Mouse (Mus musculus) retina, postnatal 1 day (tissue): ENCODE measurements around the gene Abo.
"Not testable (repeated sequence)": the region's sequence is repeated elsewhere in the genome, so short reads cannot be mapped to it uniquely, and the experiment has no call there.

Experiments
- DNase-seq: peaks from one replicate; pipeline ENCODE4 v3.0.0-alpha.2; 2012

Abo gene

GRCm38 (mm10) chr2:26864879-26865278, at the start of gene Abo:
Abo (minus strand) TSS chr2:26864979.
- no peak for DNase-seq

DNA sequence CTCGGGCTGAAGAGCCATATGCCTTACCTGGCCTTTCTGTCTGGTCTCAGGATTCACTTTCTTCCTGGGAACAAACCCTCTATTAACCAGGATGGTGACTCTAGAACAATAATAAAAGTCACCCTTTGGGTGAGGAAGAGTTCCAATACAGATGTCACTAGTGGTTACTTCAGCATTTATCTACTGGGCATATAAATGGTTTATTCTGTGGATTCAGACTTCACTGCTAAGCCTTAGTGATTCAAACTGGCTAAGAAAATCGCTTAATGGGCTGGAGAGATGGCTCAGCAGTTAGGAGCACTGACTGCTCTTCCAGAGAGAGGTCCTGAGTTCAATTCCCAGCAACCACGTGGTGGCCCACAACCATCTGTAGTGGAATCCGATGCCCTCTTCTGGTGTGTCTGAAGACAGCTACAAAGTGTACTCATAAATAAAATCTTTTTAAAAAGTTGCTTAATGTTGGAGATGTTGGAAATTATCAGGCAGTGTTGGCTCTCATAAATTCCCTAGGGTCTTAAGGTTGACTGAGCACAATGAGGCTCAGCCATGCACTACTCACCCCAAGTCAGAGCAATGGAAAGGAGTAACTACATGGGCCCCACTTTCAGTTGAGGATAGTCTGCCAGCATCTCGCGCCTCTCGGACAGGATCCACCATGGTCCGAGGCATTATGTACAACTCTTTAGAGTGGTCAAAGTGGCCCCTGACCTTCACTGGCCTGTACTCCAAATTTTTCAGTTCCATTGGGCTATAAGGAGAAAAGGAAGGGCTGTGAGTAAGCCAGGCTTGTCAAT, 49.6 kb upstream of the Abo start:
- no peak for DNase-seq

DNA sequence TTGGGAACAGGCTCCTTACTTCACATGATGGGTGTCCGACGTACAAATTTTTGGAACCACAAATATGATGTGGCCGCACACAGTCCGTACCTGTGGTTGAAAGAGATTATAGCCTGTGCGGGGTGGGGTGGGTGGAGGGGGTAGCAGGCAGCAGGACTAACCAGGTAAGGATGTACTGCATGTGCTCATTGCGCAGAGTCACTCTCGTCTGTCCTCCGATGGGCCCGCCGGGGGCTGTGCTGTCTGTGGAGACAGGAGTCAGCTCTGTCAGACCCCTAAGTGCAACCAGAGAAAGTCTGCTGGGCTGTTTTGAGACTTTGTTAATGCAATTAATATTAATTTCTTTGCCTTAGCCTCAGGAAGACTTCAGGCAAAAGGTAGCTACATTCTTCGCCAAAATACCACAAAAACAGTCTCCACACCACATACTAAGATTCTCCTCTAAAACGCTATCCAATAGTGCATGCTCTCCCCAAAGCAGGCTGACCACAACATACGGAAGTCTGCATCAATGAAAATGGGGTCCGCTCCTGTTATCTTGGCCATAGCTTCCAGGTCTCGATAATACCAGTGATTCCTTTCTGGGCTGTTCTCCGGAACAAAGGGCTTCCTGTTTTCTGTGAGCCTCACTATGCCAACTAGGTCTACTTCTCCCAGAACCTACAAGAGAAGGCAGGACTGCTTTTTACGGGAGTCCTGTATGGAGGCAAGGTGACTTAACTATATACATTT, 48.8 kb upstream of the Abo start:
- no peak for DNase-seq

GRCm38 (mm10) chr2:26912253-26912770, 47.5 kb upstream of the Abo start:
- no peak for DNase-seq

DNA sequence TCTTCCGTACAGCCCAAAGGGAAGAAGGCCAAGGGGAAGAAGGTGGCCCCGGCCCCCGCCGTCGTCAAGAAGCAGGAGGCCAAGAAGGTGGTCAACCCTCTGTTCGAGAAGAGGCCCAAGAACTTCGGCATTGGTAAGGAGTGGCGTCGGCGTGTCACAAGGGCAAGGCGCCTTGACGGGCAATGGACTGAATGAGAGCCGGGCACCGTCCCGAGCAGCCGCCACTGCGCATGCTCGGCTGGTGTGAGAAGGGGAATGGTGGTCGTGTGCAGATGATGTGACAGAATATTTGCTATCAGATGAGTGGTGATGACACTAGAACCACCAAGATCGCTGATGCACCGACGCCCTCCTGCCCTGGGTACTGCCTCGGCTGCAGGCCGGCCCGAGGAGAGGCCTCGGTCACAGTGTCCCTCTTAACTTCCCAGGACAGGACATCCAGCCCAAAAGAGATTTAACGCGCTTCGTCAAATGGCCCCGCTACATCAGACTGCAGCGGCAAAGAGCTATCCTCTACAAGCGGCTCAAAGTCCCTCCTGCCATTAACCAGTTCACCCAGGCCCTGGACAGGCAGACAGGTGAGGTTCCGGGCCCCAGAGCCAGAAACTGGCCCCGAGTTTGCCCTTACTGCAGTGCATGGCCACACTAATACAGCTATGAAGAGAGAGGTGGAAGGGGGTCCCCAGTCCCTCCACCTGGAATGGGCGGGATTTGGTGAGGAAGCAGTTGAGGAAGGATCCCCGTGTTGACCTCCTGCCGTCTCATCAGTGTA, 46.4 kb upstream of the Abo start:
- peak; percentile 87 for DNase-seq

DNA sequence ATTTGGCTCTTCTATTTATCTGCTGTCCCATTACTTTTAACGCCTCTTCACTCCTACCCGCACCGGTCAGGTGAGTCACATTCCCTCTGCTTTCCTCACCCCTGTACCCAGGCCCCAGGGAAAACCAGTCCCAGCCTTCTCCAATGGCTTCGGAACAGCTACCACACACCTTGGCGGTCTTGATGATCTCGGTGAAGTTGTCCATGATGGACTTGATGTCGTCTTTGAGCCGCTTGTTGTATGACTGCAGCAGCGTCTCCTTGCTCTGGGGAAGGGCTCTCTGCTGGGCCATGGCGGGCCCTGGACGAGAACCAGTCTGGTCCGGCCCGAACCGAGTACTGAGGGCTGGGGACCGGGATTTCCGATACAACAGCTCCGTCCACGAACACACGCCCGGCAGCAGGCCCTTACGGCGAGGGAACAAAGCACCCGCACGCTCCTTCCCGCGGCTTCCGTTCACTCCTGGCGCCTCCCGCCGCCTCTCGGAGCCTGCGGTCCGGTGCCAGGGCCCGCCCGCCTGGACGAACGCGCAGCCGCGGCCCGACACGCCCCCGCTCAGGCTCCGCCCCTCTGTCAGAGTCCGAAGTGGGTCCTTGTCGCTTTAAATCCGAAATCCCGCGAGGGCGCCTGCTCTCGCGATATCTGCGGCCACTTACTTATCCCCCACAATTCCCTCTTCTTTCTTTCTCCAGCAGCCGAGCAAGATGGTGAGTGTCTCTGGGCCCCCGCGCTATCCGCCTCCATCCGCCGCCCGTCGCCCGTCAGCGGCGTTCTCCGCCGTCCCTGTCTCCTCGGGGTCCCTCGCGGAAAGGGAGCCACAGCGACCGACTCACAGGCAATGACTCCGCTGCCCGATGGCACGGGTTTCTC, 45.6 kb upstream of the Abo start, which contains the start of the genes Med22 and Rpl7a:
Med22 (minus strand) TSS at position 554 of the 870 bp plus-strand sequence.
Rpl7a (plus strand) TSS at position 641 of the 870 bp plus-strand sequence.
- peak; percentile 99 for DNase-seq

GRCm38 (mm10) chr2:26909387-26909784, 44.6 kb upstream of the Abo start:
- DNase-seq, result no peak

GRCm38 (mm10) chr2:26908710-26909386, 44.1 kb upstream of the Abo start:
- no peak for DNase-seq

GRCm38 (mm10) chr2:26907109-26907508, 42.3 kb upstream of the Abo start:
- peak; percentile 64 for DNase-seq

GRCm38 (mm10) chr2:26906431-26906830, 41.7 kb upstream of the Abo start:
- no peak for DNase-seq

DNA sequence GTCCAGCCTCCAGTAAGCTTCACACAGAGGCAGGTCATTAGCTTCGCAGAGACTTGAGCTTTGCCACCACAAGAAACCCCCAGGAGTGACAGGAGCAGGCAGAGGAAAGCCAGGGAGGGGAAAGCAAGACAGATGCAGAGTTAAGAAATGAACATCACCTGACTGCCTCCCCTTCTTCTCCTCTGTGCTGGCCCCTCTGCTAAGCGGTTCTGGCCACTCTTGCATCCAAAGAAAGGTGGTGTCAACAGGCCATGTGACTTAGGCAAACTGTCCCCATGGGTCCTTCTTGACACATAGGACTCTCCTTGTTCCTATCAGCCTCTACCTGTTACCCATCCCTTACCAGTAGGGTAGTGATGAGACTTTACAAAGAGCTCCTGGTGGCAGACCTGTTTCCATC, 41.2 kb upstream of the Abo start:
- no peak for DNase-seq

DNA sequence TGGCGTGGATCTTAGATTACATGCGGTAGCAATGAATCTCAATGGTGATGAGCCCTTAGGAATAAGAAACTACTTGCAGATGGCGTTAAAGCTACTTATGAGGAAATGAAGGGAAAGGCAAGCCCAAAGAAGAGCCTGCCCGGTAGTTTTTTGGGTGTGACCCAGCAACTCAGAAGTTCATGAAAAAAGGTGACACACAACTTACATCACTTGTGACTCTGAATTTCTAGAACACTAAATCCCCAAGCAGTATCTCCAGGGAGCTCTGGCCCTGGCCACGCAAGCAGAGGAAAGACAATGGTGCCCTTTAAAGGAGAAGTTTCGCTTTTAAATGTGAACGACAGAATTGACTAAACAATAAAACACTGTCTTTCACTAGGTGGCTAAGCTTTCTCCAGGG, 38.5 kb upstream of the Abo start:
- no peak for DNase-seq

DNA sequence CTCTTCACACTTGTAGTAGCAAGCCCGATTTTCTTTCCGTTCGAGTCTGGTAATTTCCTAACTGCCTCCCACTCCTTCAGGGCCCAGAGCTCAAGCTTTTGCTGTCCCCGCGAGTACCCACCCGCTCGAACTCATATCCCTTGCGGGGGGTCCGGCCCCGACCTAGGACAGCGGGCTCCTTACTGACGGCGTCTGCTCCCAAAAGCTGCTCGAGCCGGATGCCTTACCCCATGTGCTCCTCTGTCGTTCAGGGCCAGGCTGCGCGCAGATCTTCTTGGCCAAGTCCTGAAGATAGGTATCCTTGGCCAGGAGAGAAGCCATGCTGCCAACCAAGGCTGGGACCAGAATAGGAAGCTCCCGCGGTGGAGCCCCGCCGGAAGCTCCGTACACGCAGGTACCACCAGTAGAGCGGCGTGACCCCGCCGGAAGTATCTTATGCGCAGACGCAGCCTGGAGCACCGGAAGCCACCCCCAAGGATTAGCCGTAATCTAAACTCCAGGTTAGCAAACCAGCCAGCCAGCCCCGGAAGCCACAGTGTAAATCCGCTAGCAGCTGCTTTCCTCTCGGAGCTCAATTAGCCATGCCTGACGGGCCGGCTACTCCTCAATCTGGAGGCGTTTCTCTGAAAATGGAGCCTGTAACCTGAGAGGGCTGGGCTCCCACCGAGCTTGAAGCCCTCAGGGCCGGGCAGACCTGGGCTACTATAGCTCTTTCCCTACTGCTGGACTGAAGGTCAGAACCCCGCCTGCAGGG, 37.9 kb upstream of the Abo start, which contains the start of gene Surf6:
Surf6 (minus strand) TSS at position 413 of the 754 bp plus-strand sequence.
- peak; percentile 98 for DNase-seq

DNA sequence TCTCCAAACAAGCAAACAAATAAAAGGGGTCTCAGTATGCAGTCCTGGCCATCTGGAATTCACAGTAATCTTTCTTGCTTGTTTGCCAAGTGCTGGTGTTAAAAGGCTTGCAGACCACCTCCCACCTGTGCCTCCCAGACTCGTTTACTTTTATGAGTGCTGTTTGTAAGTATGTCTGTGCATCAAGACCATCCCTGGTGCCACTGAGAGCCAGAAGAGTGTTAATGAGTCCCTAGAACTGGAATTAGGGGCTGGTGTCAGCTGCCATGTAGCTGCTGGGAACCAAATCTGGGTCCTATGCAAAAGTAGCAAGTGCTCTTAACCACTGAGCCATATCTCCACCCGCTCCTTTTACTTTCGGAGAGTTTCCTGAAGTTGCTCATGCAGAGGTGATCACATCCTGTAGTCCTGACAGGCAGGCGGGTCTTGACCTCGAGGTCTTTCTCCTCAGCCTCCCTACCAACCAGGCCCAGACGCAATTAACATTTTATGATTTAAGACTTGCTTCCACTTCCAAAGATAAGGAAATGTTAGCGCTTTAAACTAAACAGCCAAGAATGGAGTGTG, 37.1 kb upstream of the Abo start:
- peak; percentile 3 for DNase-seq

GRCm38 (mm10) chr2:26900731-26901130, 36.0 kb upstream of the Abo start:
- no peak for DNase-seq

DNA sequence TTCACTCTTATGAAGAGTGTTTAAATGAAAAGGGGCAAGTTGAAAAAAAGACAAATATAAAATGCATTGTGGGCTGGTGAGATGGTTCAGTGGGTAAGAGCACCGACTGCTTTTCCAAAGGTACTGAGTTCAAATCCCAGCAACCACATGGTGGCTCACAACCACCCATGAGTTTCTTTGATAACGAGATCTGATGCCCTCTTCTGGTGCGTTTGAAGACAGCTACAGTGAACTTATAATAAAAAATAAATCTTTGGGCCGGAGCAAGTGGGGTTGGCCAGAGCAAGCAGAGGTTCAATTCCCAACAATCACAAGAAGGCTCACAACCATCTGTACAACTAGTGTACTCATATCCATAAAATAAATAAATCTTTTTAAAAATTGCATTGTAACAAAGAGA, 31.1 kb upstream of the Abo start:
- DNase-seq, result no peak

GRCm38 (mm10) chr2:26886170-26886569, 21.4 kb upstream of the Abo start:
- not testable (repeated sequence) for DNase-seq

- not testable (repeated sequence) for DNase-seq
Measured at GRCm38 (mm10) chr2:26885541-26885940, 20.8 kb upstream of the Abo start.

DNA sequence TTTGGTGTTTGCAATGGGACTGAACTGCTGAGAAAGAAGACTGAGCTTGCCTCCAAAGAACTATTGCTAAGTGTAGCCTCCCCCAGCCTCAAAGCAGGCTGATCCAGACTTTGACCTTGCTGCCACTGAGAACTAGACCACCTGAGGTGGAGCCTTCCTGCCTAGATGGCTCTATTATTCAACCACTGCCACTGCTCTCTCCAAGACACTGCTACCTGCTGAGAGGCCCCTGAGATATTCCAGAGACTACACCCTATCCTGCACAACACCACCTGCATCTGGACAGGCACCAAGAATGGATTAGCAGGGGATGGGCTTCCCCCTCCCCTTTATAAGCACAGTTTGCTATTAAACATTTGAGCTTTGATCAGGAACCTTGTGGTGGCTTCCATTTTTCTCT, 13.8 kb upstream of the Abo start:
- no peak for DNase-seq

- DNase-seq, result no peak
Measured at GRCm38 (mm10) chr2:26870666-26871065, 5.9 kb upstream of the Abo start.
